Mouse (Mus musculus): ENCODE measurements at regions not wholly inside any gene's neighbourhood (a gene's known extent, or its start where the extent isn't known, plus 50 kb on each side); places are given as distances from the start of the nearest gene placed in this dataset.

DNA sequence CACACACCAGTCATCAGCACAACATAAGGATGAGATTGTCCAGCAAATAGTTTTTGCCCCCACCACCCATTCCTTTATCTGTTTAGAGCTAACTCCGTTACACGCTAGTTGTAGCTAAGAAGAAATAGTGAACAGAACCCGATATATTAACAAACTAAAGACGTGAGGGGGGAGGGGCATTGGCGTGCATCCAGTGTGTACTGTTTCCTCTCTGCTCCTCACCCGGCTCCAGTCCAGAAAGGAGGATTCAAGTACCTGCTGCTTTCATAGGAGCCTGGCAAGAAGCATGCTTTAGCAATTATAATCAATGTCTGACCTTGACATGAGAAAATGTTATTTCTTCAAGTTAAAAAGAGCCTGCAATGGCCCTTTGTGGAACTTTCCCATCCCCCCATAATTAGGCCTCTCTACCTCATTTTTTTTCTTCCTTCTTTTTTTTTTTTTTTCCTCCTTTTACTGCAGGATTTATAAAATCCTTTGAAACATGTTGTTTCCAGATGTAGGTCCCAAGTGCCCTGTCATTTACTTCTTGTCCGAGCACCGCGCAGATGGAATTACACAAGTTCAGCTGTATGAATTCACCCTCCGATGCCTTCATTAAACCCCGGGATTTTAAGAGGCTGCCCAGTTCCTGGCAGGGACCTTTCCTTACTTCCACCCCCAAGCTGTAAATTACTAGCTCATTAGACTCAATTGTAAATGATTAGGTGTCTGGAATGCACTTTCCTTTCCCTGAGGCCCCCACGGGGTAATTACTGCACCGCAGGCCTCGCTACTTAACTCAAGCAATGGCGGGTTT lies 116.6 kb upstream of the Lpar1 start:
- no peaks in the 10 kb centered on the region for H3K9me3 ChIP-seq (ENCODE audit: control insufficient read depth, low read length)
- DNase-seq (ENCODE audit: low spot score) (peak; percentile 61), ATAC-seq (ENCODE audit: insufficient read depth, low FRiP score, low TSS enrichment) (peak; percentile 26; the same call in 1 of the 2 replicates)
- H3K27ac ChIP-seq (ENCODE audit: low read depth, low read length): no peak overlapping the region
- H3K27me3 ChIP-seq (ENCODE audit: control insufficient read depth, insufficient read depth, low read length): no peaks in the 10 kb centered on the region
- no peak overlapping the region for H3K4me3 ChIP-seq (ENCODE audit: low read depth, low read length)
- peaks cover 8% of the 10 kb centered on the region; the same call in 1 of the 2 replicates for H3K4me1 ChIP-seq (ENCODE audit: control insufficient read depth, insufficient read depth, low read length)
- H3K9ac ChIP-seq (ENCODE audit: low read length): no peak overlapping the region
- H3K36me3 ChIP-seq (ENCODE audit: control insufficient read depth, insufficient read depth, low read length): no peaks in the 10 kb centered on the region
- 23% methylated on average over 15 of the region's 15 CpGs for WGBS
- H3K4me2 ChIP-seq (ENCODE audit: low read depth): peak overlapping the region; percentile 24

DNA sequence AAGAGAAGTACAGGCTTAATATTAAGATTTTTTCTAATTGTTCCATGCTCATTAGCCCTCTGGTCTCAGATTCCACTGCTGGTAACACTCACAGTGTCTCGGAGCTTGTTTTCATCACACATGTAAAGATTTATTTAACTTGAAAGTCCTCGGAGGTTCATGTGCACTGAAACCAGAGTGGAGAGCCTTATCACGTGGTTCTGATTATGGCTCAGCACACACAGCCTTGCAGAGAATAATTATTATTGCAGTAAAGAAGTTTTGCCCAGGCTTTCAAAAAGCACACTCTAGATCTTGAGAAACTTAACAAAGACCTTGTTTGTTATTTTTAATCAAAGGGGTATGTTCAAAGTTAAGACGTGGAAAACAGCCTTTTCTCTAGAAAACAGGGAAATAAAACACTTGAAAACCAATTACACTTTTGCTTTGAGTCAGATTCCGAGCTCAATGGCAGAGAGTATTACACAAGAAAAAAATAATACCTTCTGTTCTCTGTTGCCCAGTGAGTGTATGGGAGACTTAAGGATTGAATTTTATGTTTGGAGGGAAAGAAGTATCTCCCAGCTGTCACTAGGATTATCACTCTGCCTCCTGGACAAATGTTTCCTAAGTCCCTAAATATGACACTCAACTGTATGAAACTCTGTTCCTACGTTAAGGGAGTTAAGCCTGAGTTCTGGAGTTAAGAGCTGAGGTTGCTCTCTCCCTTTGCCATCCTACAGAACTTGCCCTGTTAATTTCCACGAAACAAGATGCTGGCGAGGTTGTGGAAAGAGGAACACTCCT lies 114.9 kb upstream of the Lpar1 start:
- H3K4me2 ChIP-seq (ENCODE audit: low read depth): no peak overlapping the region
- 64% methylated on average over 8 of the region's 8 CpGs for WGBS
- H3K9me3 ChIP-seq (ENCODE audit: control insufficient read depth, low read length): no peaks in the 10 kb centered on the region
- H3K9ac ChIP-seq (ENCODE audit: low read length): no peak overlapping the region
- no peak for DNase-seq (ENCODE audit: low spot score)
- H3K36me3 ChIP-seq (ENCODE audit: control insufficient read depth, insufficient read depth, low read length): no peaks in the 10 kb centered on the region
- ATAC-seq (ENCODE audit: insufficient read depth, low FRiP score, low TSS enrichment): no peak
- H3K27ac ChIP-seq (ENCODE audit: low read depth, low read length): no peak overlapping the region
- no peak overlapping the region for H3K4me3 ChIP-seq (ENCODE audit: low read depth, low read length)
- no peaks in the 10 kb centered on the region for H3K27me3 ChIP-seq (ENCODE audit: control insufficient read depth, insufficient read depth, low read length)
- H3K4me1 ChIP-seq (ENCODE audit: control insufficient read depth, insufficient read depth, low read length): peaks cover 8% of the 10 kb centered on the region; the same call in 1 of the 2 replicates

DNA sequence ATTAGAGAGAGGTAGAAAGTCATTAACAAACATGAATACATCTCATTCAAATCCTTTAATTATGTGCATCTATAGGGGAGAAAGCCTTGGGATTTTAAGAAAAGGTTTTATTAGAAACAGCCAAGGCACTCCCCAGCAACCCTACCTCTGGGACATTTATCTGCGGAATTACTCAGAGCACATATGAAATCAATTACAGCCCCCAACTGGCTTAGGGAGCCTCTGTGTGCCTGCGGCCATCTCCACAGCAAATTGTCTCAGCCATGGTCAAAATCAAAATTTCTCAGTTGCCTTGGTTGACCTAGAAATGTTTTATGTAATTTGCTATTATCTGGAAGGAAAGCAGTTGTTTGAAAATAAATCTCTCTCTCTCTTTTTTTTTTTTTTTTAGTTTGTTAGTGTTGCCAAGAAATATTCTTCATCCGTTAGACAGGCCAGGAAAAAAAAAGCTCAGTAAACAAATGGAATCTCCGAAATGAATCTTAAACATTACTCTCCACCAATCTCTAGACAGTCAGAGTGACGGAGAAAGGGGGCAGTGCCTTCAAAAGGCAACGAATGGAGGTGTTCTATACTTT lies 110.0 kb upstream of the Lpar1 start:
- no peaks in the 10 kb centered on the region for H3K27me3 ChIP-seq (ENCODE audit: control insufficient read depth, insufficient read depth, low read length)
- ATAC-seq (ENCODE audit: insufficient read depth, low FRiP score, low TSS enrichment) (no peak), DNase-seq (ENCODE audit: low spot score) (no peak)
- no peaks in the 10 kb centered on the region for H3K9me3 ChIP-seq (ENCODE audit: control insufficient read depth, low read length)
- no peak overlapping the region for H3K9ac ChIP-seq (ENCODE audit: low read length)
- 60% methylated on average over 6 of the region's 6 CpGs for WGBS
- no peak overlapping the region for H3K4me2 ChIP-seq (ENCODE audit: low read depth)
- no peaks in the 10 kb centered on the region for H3K36me3 ChIP-seq (ENCODE audit: control insufficient read depth, insufficient read depth, low read length)
- no peak overlapping the region for H3K27ac ChIP-seq (ENCODE audit: low read depth, low read length)
- no peaks in the 10 kb centered on the region for H3K4me1 ChIP-seq (ENCODE audit: control insufficient read depth, insufficient read depth, low read length)
- no peak overlapping the region for H3K4me3 ChIP-seq (ENCODE audit: low read depth, low read length)

DNA sequence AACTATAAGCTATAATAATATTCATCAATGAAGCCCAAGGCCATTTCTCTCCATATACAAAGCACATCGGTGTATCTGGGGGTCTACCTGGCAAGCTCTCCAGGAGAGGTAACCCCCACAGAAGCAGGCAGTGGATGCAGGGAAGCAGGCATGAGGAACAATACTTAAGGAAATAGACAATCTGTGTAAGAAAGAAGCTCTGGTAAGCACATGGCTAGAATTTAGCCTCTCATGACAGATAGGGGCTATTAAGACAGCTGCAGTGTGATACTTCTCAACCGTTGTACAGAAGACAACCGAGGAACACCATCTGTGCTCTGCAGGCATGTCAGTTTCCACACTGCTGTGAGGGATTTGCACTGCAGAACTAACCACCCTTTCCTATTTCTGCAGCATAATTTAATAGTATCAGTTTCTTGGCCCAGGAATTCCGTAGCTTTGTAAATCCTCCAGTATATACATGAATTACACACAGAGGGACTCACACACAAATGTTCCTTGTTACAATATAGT lies 108.1 kb upstream of the Lpar1 start:
- H3K9me3 ChIP-seq (ENCODE audit: control insufficient read depth, low read length): no peaks in the 10 kb centered on the region
- no peak for DNase-seq (ENCODE audit: low spot score)
- 75% methylated on average over 4 of the region's 4 CpGs for WGBS
- H3K4me3 ChIP-seq (ENCODE audit: low read depth, low read length): no peak overlapping the region
- no peak for ATAC-seq (ENCODE audit: insufficient read depth, low FRiP score, low TSS enrichment)
- no peak overlapping the region for H3K4me2 ChIP-seq (ENCODE audit: low read depth)
- H3K27ac ChIP-seq (ENCODE audit: low read depth, low read length): no peak overlapping the region
- H3K27me3 ChIP-seq (ENCODE audit: control insufficient read depth, insufficient read depth, low read length): no peaks in the 10 kb centered on the region
- no peak overlapping the region for H3K9ac ChIP-seq (ENCODE audit: low read length)
- no peaks in the 10 kb centered on the region for H3K36me3 ChIP-seq (ENCODE audit: control insufficient read depth, insufficient read depth, low read length)
- no peaks in the 10 kb centered on the region for H3K4me1 ChIP-seq (ENCODE audit: control insufficient read depth, insufficient read depth, low read length)

DNA sequence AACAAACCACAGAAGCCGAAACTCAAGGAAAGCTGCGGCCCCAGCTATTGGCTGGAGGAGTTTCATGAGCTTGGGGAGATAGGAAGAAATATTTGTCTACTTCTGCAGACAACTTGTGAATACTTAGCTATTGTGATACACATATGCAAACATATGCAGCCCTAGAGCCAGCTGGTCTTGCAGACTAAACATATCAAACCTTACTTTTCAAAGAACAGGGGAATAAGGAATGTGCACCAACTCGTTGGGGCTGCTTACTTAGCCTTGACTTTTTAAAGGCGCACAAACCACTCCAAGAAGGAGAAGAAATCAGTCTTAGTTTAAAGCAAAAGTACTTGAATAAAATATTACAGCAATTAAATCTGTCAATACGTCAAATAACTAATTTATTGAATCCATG lies 106.8 kb upstream of the Lpar1 start:
- ATAC-seq (ENCODE audit: insufficient read depth, low FRiP score, low TSS enrichment): no peak
- Histone ChIP-seq H3K27me3 (ENCODE audit: control insufficient read depth, insufficient read depth, low read length) (no peaks in the 10 kb centered on the region), H3K9me3 (ENCODE audit: control insufficient read depth, low read length) (no peaks in the 10 kb centered on the region), H3K9ac (ENCODE audit: low read length) (no peak overlapping the region), H3K4me1 (ENCODE audit: control insufficient read depth, insufficient read depth, low read length) (no peaks in the 10 kb centered on the region), H3K36me3 (ENCODE audit: control insufficient read depth, insufficient read depth, low read length) (no peaks in the 10 kb centered on the region), H3K27ac (ENCODE audit: low read depth, low read length) (no peak overlapping the region), H3K4me2 (ENCODE audit: low read depth) (no peak overlapping the region), H3K4me3 (ENCODE audit: low read depth, low read length) (no peak overlapping the region)
- no peak for DNase-seq (ENCODE audit: low spot score)
- 76% methylated on average over 5 of the region's 5 CpGs for WGBS

DNA sequence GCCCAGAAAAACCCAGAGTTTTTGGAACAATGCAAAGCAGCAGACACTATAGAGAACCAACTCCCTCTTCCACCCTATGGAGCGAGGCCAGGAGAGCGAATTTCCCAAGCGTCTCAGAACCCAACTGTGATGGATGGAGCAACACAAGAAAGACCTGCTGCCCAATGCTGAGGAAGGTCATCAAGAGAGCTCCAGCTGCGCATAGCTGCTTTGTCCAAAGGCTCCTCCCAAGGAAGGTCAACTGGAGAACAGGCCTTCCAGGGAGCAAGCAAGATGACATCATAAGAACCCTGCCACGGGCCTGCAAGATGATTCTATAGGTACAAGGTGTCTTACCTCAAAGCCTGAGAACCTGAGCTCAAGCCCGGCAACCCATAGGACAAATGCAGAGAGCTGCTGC lies 104.5 kb upstream of the Lpar1 start:
- Histone ChIP-seq H3K4me1 (ENCODE audit: control insufficient read depth, insufficient read depth, low read length) (no peaks in the 10 kb centered on the region), H3K27ac (ENCODE audit: low read depth, low read length) (no peak overlapping the region), H3K36me3 (ENCODE audit: control insufficient read depth, insufficient read depth, low read length) (no peaks in the 10 kb centered on the region), H3K9ac (ENCODE audit: low read length) (no peak overlapping the region), H3K4me2 (ENCODE audit: low read depth) (no peak overlapping the region), H3K4me3 (ENCODE audit: low read depth, low read length) (no peak overlapping the region), H3K27me3 (ENCODE audit: control insufficient read depth, insufficient read depth, low read length) (no peaks in the 10 kb centered on the region), H3K9me3 (ENCODE audit: control insufficient read depth, low read length) (no peaks in the 10 kb centered on the region)
- DNase-seq (ENCODE audit: low spot score) (no peak), ATAC-seq (ENCODE audit: insufficient read depth, low FRiP score, low TSS enrichment) (no peak)
- 52% methylated on average over 6 of the region's 6 CpGs for WGBS

DNA sequence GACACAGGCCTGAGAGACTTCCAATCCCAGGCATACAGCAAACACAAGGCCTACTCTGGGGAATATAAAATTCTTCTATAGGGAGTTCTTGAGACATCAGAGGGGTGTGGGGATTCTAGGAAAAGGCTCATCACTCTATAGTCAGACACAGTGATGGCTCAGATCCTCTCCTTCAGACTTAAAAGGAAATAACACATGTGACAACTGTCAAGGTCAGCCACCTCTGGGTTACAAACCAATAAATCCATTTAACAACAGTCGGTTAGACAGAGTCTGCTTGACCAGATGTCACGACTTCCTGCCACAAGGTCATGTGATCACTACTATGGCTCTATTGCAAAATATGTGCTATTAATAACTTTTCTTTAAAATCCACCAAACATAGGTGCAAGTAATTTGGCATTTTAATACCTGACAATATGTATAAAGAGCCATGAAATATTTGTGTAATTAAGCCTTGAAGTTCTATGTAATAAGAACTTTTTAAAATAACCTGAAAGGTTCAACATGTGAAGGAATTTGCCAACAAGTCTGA lies 94.1 kb upstream of the Lpar1 start:
- H3K27me3 ChIP-seq (ENCODE audit: control insufficient read depth, insufficient read depth, low read length): no peaks in the 10 kb centered on the region
- no peaks in the 10 kb centered on the region for H3K9me3 ChIP-seq (ENCODE audit: control insufficient read depth, low read length)
- DNase-seq (ENCODE audit: low spot score) (no peak), ATAC-seq (ENCODE audit: insufficient read depth, low FRiP score, low TSS enrichment) (no peak)
- 58% methylated on average over 2 of the region's 2 CpGs for WGBS
- H3K4me2 ChIP-seq (ENCODE audit: low read depth): no peak overlapping the region
- no peak overlapping the region for H3K27ac ChIP-seq (ENCODE audit: low read depth, low read length)
- H3K4me3 ChIP-seq (ENCODE audit: low read depth, low read length): no peak overlapping the region
- H3K36me3 ChIP-seq (ENCODE audit: control insufficient read depth, insufficient read depth, low read length): no peaks in the 10 kb centered on the region
- H3K4me1 ChIP-seq (ENCODE audit: control insufficient read depth, insufficient read depth, low read length): no peaks in the 10 kb centered on the region
- H3K9ac ChIP-seq (ENCODE audit: low read length): no peak overlapping the region

DNA sequence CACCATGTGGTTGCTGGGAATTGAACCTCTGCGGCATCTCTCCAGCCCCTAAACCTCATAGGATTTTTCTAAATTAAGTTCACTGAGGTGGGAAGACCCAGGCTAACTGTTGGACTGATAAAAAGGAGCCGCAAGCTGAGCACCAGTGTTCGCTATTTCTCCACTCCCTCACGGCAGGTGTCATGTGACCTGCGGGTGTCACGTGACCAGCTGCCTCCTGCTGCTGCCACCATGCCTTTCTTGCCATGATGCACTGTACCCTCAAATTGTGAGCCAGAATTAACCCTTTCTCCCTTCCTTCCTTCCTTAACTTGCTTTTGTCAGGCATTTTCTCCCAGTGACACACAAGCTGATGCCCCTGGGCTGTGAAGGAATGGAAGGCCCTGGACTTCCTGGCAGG lies 93.1 kb upstream of the Lpar1 start:
- H3K27ac ChIP-seq (ENCODE audit: low read depth, low read length): no peak overlapping the region
- 89% methylated on average over 6 of the region's 6 CpGs for WGBS
- H3K4me1 ChIP-seq (ENCODE audit: control insufficient read depth, insufficient read depth, low read length): no peaks in the 10 kb centered on the region
- H3K9ac ChIP-seq (ENCODE audit: low read length): no peak overlapping the region
- no peaks in the 10 kb centered on the region for H3K27me3 ChIP-seq (ENCODE audit: control insufficient read depth, insufficient read depth, low read length)
- H3K36me3 ChIP-seq (ENCODE audit: control insufficient read depth, insufficient read depth, low read length): no peaks in the 10 kb centered on the region
- no peak overlapping the region for H3K4me2 ChIP-seq (ENCODE audit: low read depth)
- DNase-seq (ENCODE audit: low spot score): no peak
- ATAC-seq (ENCODE audit: insufficient read depth, low FRiP score, low TSS enrichment): no peak
- H3K9me3 ChIP-seq (ENCODE audit: control insufficient read depth, low read length): no peaks in the 10 kb centered on the region
- H3K4me3 ChIP-seq (ENCODE audit: low read depth, low read length): no peak overlapping the region

Measured in neural tube, embryonic 11.5 days (tissue).